Mouse (Mus musculus) ES-E14 (cell line): ENCODE measurements at regions not wholly inside any gene's neighbourhood (a gene's known extent, or its start where the extent isn't known, plus 50 kb on each side); places are given as distances from the start of the nearest gene placed in this dataset.

Experiments
- DNase-seq: peaks from one replicate; pipeline ENCODE4 v3.0.0-alpha.2; 2013; ENCODE audit warnings: low read depth, low spot score
- H3K27ac ChIP-seq: 2 replicates; pipeline ENCODE4 v1.5.1; 2012; ENCODE audit warnings: low read depth, mild to moderate bottlenecking, low read length, moderate library complexity, mixed read lengths; ENCODE audit not compliant: poor library complexity, insufficient read depth, severe bottlenecking
- H3K36me3 ChIP-seq: 2 replicates; pipeline ENCODE4 v1.6.1; 2012; ENCODE audit warnings: mild to moderate bottlenecking, low read length, moderate library complexity, mixed read lengths; ENCODE audit not compliant: control insufficient read depth, poor library complexity, insufficient read depth, severe bottlenecking
- H3K4me1 ChIP-seq, 2 experiments: fragments of 150-350 bp in 1 of 2; sonication (generic) in 1 of 2; 2 replicates each; pipeline ENCODE4 v1.6.1; 2012; ENCODE audit warnings: low read length in 2 of 2, mild to moderate bottlenecking in 1 of 2, mixed read lengths in 1 of 2; ENCODE audit not compliant: control insufficient read depth in 2 of 2, insufficient read depth in 2 of 2, poor library complexity in 1 of 2
- H3K4me3 ChIP-seq, 2 experiments: fragments of 150-350 bp in 1 of 2; sonication (generic) in 1 of 2; 2 replicates each; pipeline ENCODE4 v1.5.1; 2012; ENCODE audit warnings: low read length in 2 of 2, low read depth in 1 of 2, mild to moderate bottlenecking in 1 of 2, mixed read lengths in 1 of 2; ENCODE audit not compliant: insufficient read depth in 1 of 2, poor library complexity in 1 of 2, severe bottlenecking in 1 of 2
- H3K9ac ChIP-seq: 2 replicates; pipeline ENCODE4 v1.6.1; 2012; ENCODE audit warnings: low read depth, mild to moderate bottlenecking, low read length, mixed read lengths; ENCODE audit not compliant: poor library complexity, insufficient read depth, severe bottlenecking
- H3K9me3 ChIP-seq: fragments of 150-350 bp; sonication (generic); 2 replicates; pipeline ENCODE4 v1.6.1; 2012; ENCODE audit warnings: low read depth, mild to moderate bottlenecking, low read length; ENCODE audit not compliant: control insufficient read depth, insufficient read depth
- CHD2 ChIP-seq: IDR thresholded peaks from 2 replicates; pipeline ENCODE4 v1.6.1; 2014; ENCODE audit warnings: mild to moderate bottlenecking, low read depth, low read length, inconsistent platforms
- HCFC1 ChIP-seq: IDR thresholded peaks from 2 replicates; pipeline ENCODE4 v1.6.1; 2012; ENCODE audit warnings: low read length, inconsistent platforms, borderline replicate concordance; ENCODE audit not compliant: insufficient read depth
- MAFK ChIP-seq: IDR thresholded peaks from 2 replicates; pipeline ENCODE4 v1.6.1; 2014; ENCODE audit warnings: mild to moderate bottlenecking, low read depth, low read length, inconsistent platforms; ENCODE audit not compliant: insufficient read depth
- ZC3H11A ChIP-seq: IDR thresholded peaks from 2 replicates; pipeline ENCODE4 v1.6.1; 2012; ENCODE audit warnings: low read depth, mild to moderate bottlenecking, inconsistent platforms, low read length, borderline replicate concordance
- ZNF384 ChIP-seq: IDR thresholded peaks from 2 replicates; pipeline ENCODE4 v1.6.1; 2012; ENCODE audit warnings: low read depth, low read length, inconsistent platforms
- in situ Hi-C, 2 experiments: fragments of 600-800 bp; cut with MboI; formaldehyde crosslinking; loops; one replicate each; pipeline ENCODE4 v1.15.1; 2025; ENCODE audit warnings: low sequenced_read_pairs in 2 of 2, inconsistent platforms in 1 of 2; ENCODE audit not compliant: unreplicated experiment in 2 of 2

DNA sequence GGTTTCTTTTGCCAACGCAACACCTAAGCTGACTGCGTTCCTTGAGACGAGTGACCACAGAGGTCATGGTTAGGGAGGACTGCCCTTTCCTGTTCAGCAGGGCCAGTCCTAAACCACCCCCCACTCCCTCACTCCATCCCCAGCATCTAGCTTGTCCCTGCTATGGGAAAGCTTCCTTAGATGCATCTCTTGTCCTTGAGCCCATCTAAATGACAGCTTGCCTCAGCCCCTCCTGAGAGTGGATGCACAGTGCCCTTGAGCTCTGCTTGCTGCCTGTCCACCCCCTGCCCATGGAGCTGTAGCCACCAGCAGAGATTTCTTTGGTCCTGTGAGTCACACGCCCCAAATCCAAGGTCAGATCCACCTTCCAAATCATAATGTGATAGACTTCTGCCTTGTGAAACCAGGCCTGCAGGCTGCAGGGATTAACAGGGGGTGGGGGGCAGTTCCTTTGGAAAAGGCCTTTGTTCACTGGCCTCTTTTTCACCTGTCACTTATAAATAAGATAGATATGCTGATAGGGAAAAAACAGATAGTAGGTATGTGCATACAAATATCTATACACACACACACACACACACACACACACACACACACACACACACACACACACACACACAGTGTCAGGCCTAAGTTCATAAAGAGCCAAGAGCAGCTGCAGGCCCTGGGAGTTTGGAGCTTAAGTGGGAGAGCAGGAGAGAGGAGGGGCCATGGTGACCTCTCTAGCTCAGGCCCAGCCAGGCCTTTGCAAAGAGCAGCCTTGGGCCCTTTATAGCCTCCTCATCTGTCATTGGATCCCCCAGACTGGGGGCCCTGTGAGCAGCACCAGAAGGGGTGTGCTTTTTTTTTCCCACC lies 56.4 kb upstream of the Adra2c start:
- Histone ChIP-seq H3K27ac (no peak overlapping the region), H3K4me1 (no peaks in the 10 kb centered on the region), H3K9me3 (no peaks in the 10 kb centered on the region), H3K36me3 (no peaks in the 10 kb centered on the region), H3K9ac (no peak overlapping the region), H3K4me3 (no peak overlapping the region)
- no peak for TF ChIP-seq MAFK
- DNase-seq = no peak
- in situ Hi-C loops = no loop called here

GRCm38 (mm10) chr5:35216271-35216670 lies 61.8 kb upstream of the Adra2c start:
- H3K36me3 ChIP-seq = no peaks in the 10 kb centered on the region
- H3K27ac ChIP-seq = no peak overlapping the region
- no peaks in the 10 kb centered on the region for H3K4me1 ChIP-seq
- H3K4me3 ChIP-seq = no peak overlapping the region
- in situ Hi-C loops = no loop called here
- TF ChIP-seq ZNF384 (no peak), ZC3H11A (no peak), HCFC1 (no peak), MAFK (no peak), CHD2 (no peak)
- H3K9me3 ChIP-seq = no peaks in the 10 kb centered on the region
- DNase-seq = no peak
- H3K9ac ChIP-seq = no peak overlapping the region

GRCm38 (mm10) chr5:35215480-35216195 lies 62.5 kb upstream of the Adra2c start:
- in situ Hi-C loops = no loop called here
- Histone ChIP-seq H3K9me3 (no peaks in the 10 kb centered on the region), H3K9ac (no peak overlapping the region), H3K36me3 (no peaks in the 10 kb centered on the region), H3K4me1 (no peaks in the 10 kb centered on the region), H3K4me3 (no peak overlapping the region), H3K27ac (no peak overlapping the region)
- TF ChIP-seq MAFK (no peak), ZNF384 (no peak), HCFC1 (no peak), ZC3H11A (no peak), CHD2 (no peak)
- DNase-seq = no peak

DNA sequence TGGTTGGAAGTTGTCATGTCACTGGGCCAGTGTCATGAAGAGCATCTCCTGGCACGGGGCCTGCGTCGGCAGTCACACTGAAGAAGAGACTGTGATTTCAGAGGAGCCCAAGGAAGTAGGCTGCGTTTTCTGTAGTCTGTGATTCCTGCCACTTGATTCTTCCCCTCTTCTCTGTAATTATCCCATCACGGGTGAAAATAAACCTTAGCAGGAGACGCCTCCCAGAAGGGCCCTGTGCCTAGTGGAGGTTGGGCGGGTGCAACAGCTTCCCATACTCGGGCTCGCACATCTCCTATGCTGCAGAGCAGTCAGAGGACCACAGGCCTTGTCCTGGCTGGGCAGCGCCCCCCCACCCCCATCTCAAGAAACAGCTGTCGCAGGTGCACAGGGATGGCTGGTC lies 63.1 kb upstream of the Adra2c start:
- TF ChIP-seq CHD2 (no peak), MAFK (no peak), ZNF384 (no peak), HCFC1 (no peak)
- Histone ChIP-seq H3K4me3 (no peak overlapping the region), H3K4me1 (no peaks in the 10 kb centered on the region), H3K36me3 (no peaks in the 10 kb centered on the region), H3K27ac (no peak overlapping the region), H3K9me3 (no peaks in the 10 kb centered on the region), H3K9ac (no peak overlapping the region)
- in situ Hi-C loops = no loop called here
- no peak for DNase-seq
